Mouse (Mus musculus): ENCODE data around the gene Olfr44. TPM values are rescaled to one million over a fixed set of nuclear protein-coding genes. Genes with fewer than 3 reads are reported as not detected.

Gene Olfr44
- polyA plus RNA-seq (2014; fragmentation: Nextera tagmentation; extraction: Ambion mirVana) = not detected in 2 replicates

GRCm38 (mm10) chr9:39493895-39494294 lies at the start of gene Olfr44:
Gene Olfr44, minus strand, starts transcription at chr9:39493995.
- no peak within 1 kb of the TSS for H3K4me3 ChIP-seq (ENCODE audit: low read depth, low read length)
- H3K4me2 ChIP-seq (ENCODE audit: low read depth) = no peak within 1 kb of the TSS
- no peak within 1 kb of the TSS for H3K9ac ChIP-seq (ENCODE audit: low read length)
- no peaks in the 10 kb centered on the region for H3K9me3 ChIP-seq (ENCODE audit: control insufficient read depth, low read length)
- H3K4me1 ChIP-seq (ENCODE audit: control insufficient read depth, insufficient read depth, low read length) = no peaks in the 10 kb centered on the region
- WGBS = 95% methylated on average over 2 of the region's 2 CpGs
- ATAC-seq (ENCODE audit: insufficient read depth, low FRiP score, low TSS enrichment) (no peak), DNase-seq (ENCODE audit: low spot score) (no peak)
- H3K27me3 ChIP-seq (ENCODE audit: control insufficient read depth, insufficient read depth, low read length) = no peaks in the 10 kb centered on the region
- no peaks in the 10 kb centered on the region for H3K36me3 ChIP-seq (ENCODE audit: control insufficient read depth, insufficient read depth, low read length)
- H3K27ac ChIP-seq (ENCODE audit: low read depth, low read length) = no peak within 1 kb of the TSS

GRCm38 (mm10) chr9:39523616-39524285 lies 30.0 kb upstream of the Olfr44 start:
- Histone ChIP-seq H3K36me3 (ENCODE audit: control insufficient read depth, insufficient read depth, low read length) (no peaks in the 10 kb centered on the region), H3K4me3 (ENCODE audit: low read depth, low read length) (no peak overlapping the region), H3K9me3 (ENCODE audit: control insufficient read depth, low read length) (no peaks in the 10 kb centered on the region), H3K4me1 (ENCODE audit: control insufficient read depth, insufficient read depth, low read length) (no peaks in the 10 kb centered on the region), H3K27ac (ENCODE audit: low read depth, low read length) (no peak overlapping the region), H3K27me3 (ENCODE audit: control insufficient read depth, insufficient read depth, low read length) (no peaks in the 10 kb centered on the region), H3K9ac (ENCODE audit: low read length) (no peak overlapping the region), H3K4me2 (ENCODE audit: low read depth) (no peak overlapping the region)
- DNase-seq (ENCODE audit: low spot score) (no peak), ATAC-seq (ENCODE audit: insufficient read depth, low FRiP score, low TSS enrichment) (no peak)
- 80% methylated on average over 1 of the region's 1 CpGs for WGBS

GRCm38 (mm10) chr9:39518595-39518994 lies 24.8 kb upstream of the Olfr44 start:
- Histone ChIP-seq H3K36me3 (ENCODE audit: control insufficient read depth, insufficient read depth, low read length) (no peaks in the 10 kb centered on the region), H3K9ac (ENCODE audit: low read length) (no peak overlapping the region), H3K4me3 (ENCODE audit: low read depth, low read length) (no peak overlapping the region), H3K27me3 (ENCODE audit: control insufficient read depth, insufficient read depth, low read length) (no peaks in the 10 kb centered on the region), H3K9me3 (ENCODE audit: control insufficient read depth, low read length) (no peaks in the 10 kb centered on the region), H3K27ac (ENCODE audit: low read depth, low read length) (no peak overlapping the region), H3K4me2 (ENCODE audit: low read depth) (no peak overlapping the region), H3K4me1 (ENCODE audit: control insufficient read depth, insufficient read depth, low read length) (no peaks in the 10 kb centered on the region)
- ATAC-seq (ENCODE audit: insufficient read depth, low FRiP score, low TSS enrichment) = no peak
- DNase-seq (ENCODE audit: low spot score) = no peak

GRCm38 (mm10) chr9:39515531-39515930 lies 21.7 kb upstream of the Olfr44 start, which contains the start of gene Olfr957:
Gene Olfr957, minus strand, starts transcription at chr9:39515809.
- Histone ChIP-seq H3K4me3 (ENCODE audit: low read depth, low read length) (no peak within 1 kb of the TSS), H3K27me3 (ENCODE audit: control insufficient read depth, insufficient read depth, low read length) (no peaks in the 10 kb centered on the region), H3K4me1 (ENCODE audit: control insufficient read depth, insufficient read depth, low read length) (no peaks in the 10 kb centered on the region), H3K27ac (ENCODE audit: low read depth, low read length) (no peak within 1 kb of the TSS), H3K36me3 (ENCODE audit: control insufficient read depth, insufficient read depth, low read length) (no peaks in the 10 kb centered on the region), H3K9ac (ENCODE audit: low read length) (no peak within 1 kb of the TSS), H3K4me2 (ENCODE audit: low read depth) (no peak within 1 kb of the TSS), H3K9me3 (ENCODE audit: control insufficient read depth, low read length) (no peaks in the 10 kb centered on the region)
- 82% methylated on average over 3 of the region's 3 CpGs for WGBS
- no peak for DNase-seq (ENCODE audit: low spot score)
- ATAC-seq (ENCODE audit: insufficient read depth, low FRiP score, low TSS enrichment) = no peak

GRCm38 (mm10) chr9:39509412-39509811 lies 15.6 kb upstream of the Olfr44 start:
- Histone ChIP-seq H3K4me1 (ENCODE audit: control insufficient read depth, insufficient read depth, low read length) (no peaks in the 10 kb centered on the region), H3K27ac (ENCODE audit: low read depth, low read length) (no peak overlapping the region), H3K9ac (ENCODE audit: low read length) (no peak overlapping the region), H3K4me3 (ENCODE audit: low read depth, low read length) (no peak overlapping the region), H3K9me3 (ENCODE audit: control insufficient read depth, low read length) (no peaks in the 10 kb centered on the region), H3K27me3 (ENCODE audit: control insufficient read depth, insufficient read depth, low read length) (no peaks in the 10 kb centered on the region), H3K4me2 (ENCODE audit: low read depth) (no peak overlapping the region), H3K36me3 (ENCODE audit: control insufficient read depth, insufficient read depth, low read length) (no peaks in the 10 kb centered on the region)
- WGBS = 79% methylated on average over 9 of the region's 9 CpGs
- no peak for ATAC-seq (ENCODE audit: insufficient read depth, low FRiP score, low TSS enrichment)
- DNase-seq (ENCODE audit: low spot score) = no peak

- H3K4me2 ChIP-seq (ENCODE audit: low read depth) = no peak overlapping the region
- DNase-seq (ENCODE audit: low spot score) (peak; percentile 63), ATAC-seq (ENCODE audit: insufficient read depth, low FRiP score, low TSS enrichment) (peak; percentile 67)
- H3K9ac ChIP-seq (ENCODE audit: low read length) = no peak overlapping the region
- no peak overlapping the region for H3K4me3 ChIP-seq (ENCODE audit: low read depth, low read length)
- whole genome bisulfite sequencing = 14% methylated on average over 6 of the region's 6 CpGs
- no peaks in the 10 kb centered on the region for H3K4me1 ChIP-seq (ENCODE audit: control insufficient read depth, insufficient read depth, low read length)
- H3K36me3 ChIP-seq (ENCODE audit: control insufficient read depth, insufficient read depth, low read length) = no peaks in the 10 kb centered on the region
- H3K9me3 ChIP-seq (ENCODE audit: control insufficient read depth, low read length) = no peaks in the 10 kb centered on the region
- no peak overlapping the region for H3K27ac ChIP-seq (ENCODE audit: low read depth, low read length)
- H3K27me3 ChIP-seq (ENCODE audit: control insufficient read depth, insufficient read depth, low read length) = no peaks in the 10 kb centered on the region
Observed at GRCm38 (mm10) chr9:39508998-39509397, 15.2 kb upstream of the Olfr44 start.

GRCm38 (mm10) chr9:39471844-39472243 lies 22.0 kb downstream of the Olfr44 start, which contains the start of gene Olfr955:
Gene Olfr955, minus strand, starts transcription at chr9:39471944.
- DNase-seq (ENCODE audit: low spot score) (no peak), ATAC-seq (ENCODE audit: insufficient read depth, low FRiP score, low TSS enrichment) (no peak)
- Histone ChIP-seq H3K4me1 (ENCODE audit: control insufficient read depth, insufficient read depth, low read length) (no peaks in the 10 kb centered on the region), H3K27me3 (ENCODE audit: control insufficient read depth, insufficient read depth, low read length) (no peaks in the 10 kb centered on the region), H3K9ac (ENCODE audit: low read length) (no peak within 1 kb of the TSS), H3K9me3 (ENCODE audit: control insufficient read depth, low read length) (no peaks in the 10 kb centered on the region), H3K27ac (ENCODE audit: low read depth, low read length) (no peak within 1 kb of the TSS), H3K4me3 (ENCODE audit: low read depth, low read length) (no peak within 1 kb of the TSS), H3K36me3 (ENCODE audit: control insufficient read depth, insufficient read depth, low read length) (no peaks in the 10 kb centered on the region), H3K4me2 (ENCODE audit: low read depth) (no peak within 1 kb of the TSS)
- WGBS = 50% methylated on average over 1 of the region's 1 CpGs

GRCm38 (mm10) chr9:39456401-39456800 lies 37.4 kb downstream of the Olfr44 start, which contains the start of gene Olfr954:
Gene Olfr954, plus strand, starts transcription at chr9:39456701.
- Histone ChIP-seq H3K9me3 (ENCODE audit: control insufficient read depth, low read length) (no peaks in the 10 kb centered on the region), H3K4me3 (ENCODE audit: low read depth, low read length) (no peak within 1 kb of the TSS), H3K4me1 (ENCODE audit: control insufficient read depth, insufficient read depth, low read length) (no peaks in the 10 kb centered on the region), H3K4me2 (ENCODE audit: low read depth) (no peak within 1 kb of the TSS), H3K36me3 (ENCODE audit: control insufficient read depth, insufficient read depth, low read length) (no peaks in the 10 kb centered on the region), H3K9ac (ENCODE audit: low read length) (no peak within 1 kb of the TSS), H3K27me3 (ENCODE audit: control insufficient read depth, insufficient read depth, low read length) (no peaks in the 10 kb centered on the region), H3K27ac (ENCODE audit: low read depth, low read length) (no peak within 1 kb of the TSS)
- DNase-seq (ENCODE audit: low spot score) = no peak
- no peak for ATAC-seq (ENCODE audit: insufficient read depth, low FRiP score, low TSS enrichment)
- WGBS = 88% methylated on average over 6 of the region's 6 CpGs

Measured in neural tube, embryonic 11.5 days (tissue).